Mouse (Mus musculus) cerebellum, adult (tissue): ENCODE data around the gene Psmd1.

ENCODE experiments used
- ATAC-seq: cut with Nextera tagmentation; 2 replicates; pipeline ENCODE4 v1.9.2; 2017; ENCODE audit warnings: mild to moderate bottlenecking, moderate library complexity, mixed read lengths; ENCODE audit not compliant: insufficient number of reproducible peaks, low FRiP score, low TSS enrichment

Psmd1 gene

GRCm38 (mm10) chr1:86058856-86059769 is 5.1 kb upstream of the Psmd1 start:
- ATAC-seq = peak; percentile 88

- no peak for ATAC-seq
Measured at GRCm38 (mm10) chr1:86062523-86062922, 1.7 kb upstream of the Psmd1 start.

- no peak for ATAC-seq
Measured at GRCm38 (mm10) chr1:86076565-86076964, 12.4 kb downstream of the Psmd1 start.

GRCm38 (mm10) chr1:86094413-86094812 is 30.2 kb downstream of the Psmd1 start:
- no peak for ATAC-seq

DNA sequence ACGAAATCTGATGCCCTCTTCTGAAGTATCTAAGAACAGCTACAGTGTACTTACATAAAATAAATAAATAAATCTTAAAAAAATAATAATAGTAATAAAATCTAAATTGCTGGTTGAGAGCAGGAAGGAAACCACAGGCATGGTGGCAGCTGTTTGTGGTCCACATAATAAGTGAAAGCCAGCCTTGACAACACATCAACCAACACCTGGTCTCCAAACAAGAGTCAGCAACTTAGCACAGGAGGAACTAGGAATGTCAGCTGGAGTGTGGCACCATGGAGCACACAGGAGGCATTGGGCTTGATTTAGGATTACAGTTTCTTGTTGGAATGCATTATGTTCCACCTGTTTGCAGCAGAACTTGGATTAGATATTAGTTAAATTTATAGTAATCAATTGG is 40.9 kb downstream of the Psmd1 start:
- no peak for ATAC-seq

DNA sequence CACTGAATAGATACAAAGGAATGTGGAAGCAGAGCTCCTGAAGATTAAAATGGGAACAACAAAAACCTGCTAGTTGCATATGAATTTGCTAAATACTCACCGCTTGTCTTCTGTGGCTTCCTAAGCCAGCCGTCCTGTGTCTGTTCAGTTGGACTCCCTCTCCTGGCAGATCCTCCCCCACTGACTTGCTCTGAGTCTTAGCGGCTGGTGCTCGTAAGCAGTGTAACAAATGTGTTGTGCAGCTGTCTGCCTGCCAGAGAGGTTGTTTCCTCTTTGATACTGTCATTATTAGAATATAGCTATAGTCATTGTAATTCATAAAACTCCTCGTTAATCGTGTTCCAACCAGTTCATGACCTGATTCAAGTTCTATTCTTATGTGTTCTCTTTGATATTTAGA is 47.6 kb downstream of the Psmd1 start, which contains the start of gene Htr2b:
Gene Htr2b, minus strand, starts transcription at position 192 of the 400 bp plus-strand sequence.
- ATAC-seq = no peak

- ATAC-seq = no peak
Measured at GRCm38 (mm10) chr1:86114141-86114540, 50.0 kb downstream of the Psmd1 start.

- no peak for ATAC-seq
Measured at GRCm38 (mm10) chr1:86119549-86119948, 55.4 kb downstream of the Psmd1 start.

- no peak for ATAC-seq
Measured at GRCm38 (mm10) chr1:86126036-86126435, 61.8 kb downstream of the Psmd1 start.

DNA sequence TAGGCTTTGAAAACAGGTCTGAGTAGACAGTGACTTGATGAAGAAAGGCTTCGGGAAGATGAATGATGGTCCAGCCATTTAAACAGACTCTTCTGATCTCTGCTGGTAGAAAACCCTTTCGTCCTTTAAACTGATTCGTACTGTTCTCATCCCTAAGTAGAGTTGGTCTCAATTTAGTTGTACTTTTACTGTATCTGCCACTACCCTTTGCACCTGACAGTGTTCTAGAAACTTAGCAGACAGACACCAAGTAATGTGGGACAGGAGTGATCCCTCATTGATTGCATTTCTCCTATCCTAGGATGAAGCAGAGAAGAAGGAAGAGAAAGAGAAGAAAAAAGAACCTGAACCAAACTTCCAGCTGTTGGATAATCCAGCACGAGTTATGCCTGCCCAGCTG is 69.2 kb downstream of the Psmd1 start, which contains the start of gene Gm21972:
Gene Gm21972, plus strand, starts transcription at position 301 of the 400 bp plus-strand sequence.
- no peak for ATAC-seq

DNA sequence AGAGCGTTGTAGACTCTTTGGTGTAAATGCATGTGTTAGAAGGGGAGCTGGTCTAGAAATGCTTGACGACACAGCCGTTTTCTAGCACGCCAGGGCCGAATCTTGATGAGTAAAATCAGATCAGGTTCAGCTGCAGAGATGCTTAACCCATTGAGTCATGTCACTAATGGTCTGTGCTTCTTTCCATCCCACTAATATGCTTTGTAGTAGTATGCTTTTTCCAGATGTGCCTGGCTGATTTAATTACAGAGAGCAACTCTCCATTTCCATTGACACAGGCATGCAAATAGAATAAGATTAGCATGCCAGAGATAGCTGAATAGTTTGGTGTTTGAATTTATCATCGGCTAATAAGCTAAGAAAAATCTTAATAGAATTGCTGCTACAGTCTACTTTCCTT is 71.1 kb downstream of the Psmd1 start:
- no peak for ATAC-seq

GRCm38 (mm10) chr1:86141081-86141480 is 76.9 kb downstream of the Psmd1 start:
- no peak for ATAC-seq

- ATAC-seq = no peak
Measured at GRCm38 (mm10) chr1:86143165-86143564, 79.0 kb downstream of the Psmd1 start.

- no peak for ATAC-seq
Measured at GRCm38 (mm10) chr1:86144001-86144944, 80.1 kb downstream of the Psmd1 start.

- no peak for ATAC-seq
Measured at GRCm38 (mm10) chr1:86146293-86146692, 82.1 kb downstream of the Psmd1 start.

DNA sequence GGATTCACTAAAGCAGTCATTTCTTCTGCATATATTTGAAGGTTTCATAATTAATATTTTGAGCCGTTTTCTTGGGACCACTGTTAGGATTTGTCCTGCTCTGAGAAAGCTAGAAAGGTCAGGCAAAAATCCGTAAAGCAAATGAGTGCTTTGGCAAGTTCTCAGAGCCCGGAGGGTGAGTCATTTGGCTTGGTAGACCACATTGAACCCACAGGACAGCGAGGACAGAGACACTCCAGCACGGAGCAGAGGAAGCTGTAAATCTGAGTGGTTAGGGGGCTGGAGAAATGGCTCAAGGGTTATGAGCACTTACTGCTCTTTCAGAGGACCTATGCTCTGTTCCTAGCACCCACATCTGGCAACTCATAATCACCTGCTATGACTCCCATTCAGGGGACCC is 83.4 kb downstream of the Psmd1 start:
- ATAC-seq = no peak

GRCm38 (mm10) chr1:86148161-86148560 is 84.0 kb downstream of the Psmd1 start:
- no peak for ATAC-seq

- ATAC-seq = no peak
Measured at GRCm38 (mm10) chr1:86150929-86151328, 86.7 kb downstream of the Psmd1 start.

DNA sequence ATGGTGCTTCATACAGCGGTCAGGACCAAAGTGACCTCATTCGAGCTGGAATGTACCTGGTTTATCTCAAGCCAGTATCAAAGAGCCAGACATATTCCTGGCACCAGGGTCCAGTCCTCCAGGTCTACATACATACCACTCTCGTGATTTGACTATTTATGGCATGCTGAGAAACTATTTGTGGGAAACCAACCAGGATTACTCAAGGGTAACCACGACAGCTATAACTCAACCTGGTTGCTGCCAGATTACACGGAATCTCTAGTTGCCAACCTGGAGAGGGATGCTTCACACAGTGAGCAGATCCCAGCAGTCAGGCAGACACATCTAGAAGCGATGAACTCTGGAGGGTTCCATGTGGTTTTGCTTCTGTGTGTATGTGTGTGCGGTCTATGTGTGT is 87.2 kb downstream of the Psmd1 start:
- no peak for ATAC-seq

GRCm38 (mm10) chr1:86152618-86153017 is 88.4 kb downstream of the Psmd1 start:
- ATAC-seq = no peak
